Mouse (Mus musculus) liver, embryonic 18 days (tissue): ENCODE data around the gene Tmie. TPM values are rescaled to one million over a fixed set of nuclear protein-coding genes. Genes with fewer than 3 reads are reported as not detected.

Source experiments
- polyA plus RNA-seq: library from polyadenylated mRNA; depleted of rRNA; stranded (reverse); fragments of >200 nt; gene quantifications from 2 replicates; pipeline ENCODE4 v1.2.3, GENCODE M21; 2012; rRNA removed

Gene Tmie
- 4.0 and 4.3 TPM in 2 replicates for polyA plus RNA-seq

DNA sequence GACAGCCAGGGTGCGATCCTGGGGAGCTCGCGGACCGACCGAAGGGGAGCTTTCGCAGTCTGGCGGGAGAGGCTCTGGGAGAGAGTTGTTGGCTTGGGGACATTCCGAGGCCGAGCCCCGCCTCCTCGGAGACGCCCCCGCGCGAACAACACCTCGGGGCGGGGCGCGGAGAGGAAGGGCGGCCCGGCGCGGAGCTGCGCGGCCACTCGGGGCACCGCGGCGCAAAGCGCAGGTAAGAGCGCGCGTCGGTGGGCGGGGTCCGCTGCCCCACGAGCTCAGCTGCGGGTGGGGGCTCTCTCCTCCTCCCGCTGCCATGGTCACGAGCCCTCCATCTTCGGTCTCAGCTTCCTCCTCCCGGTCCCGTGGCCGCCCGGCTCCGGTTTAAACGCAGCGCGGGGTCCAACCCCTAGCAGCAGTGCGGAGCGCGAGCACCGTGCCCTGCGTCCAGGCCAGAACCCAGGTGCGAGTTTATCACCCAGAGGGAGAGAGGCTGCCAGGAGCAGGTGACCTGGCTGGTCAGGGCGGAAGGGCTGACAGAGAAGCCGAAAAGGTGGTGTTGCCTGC is at the start of gene Tmie:
Gene Tmie, minus strand, starts transcription at position 116 of the 564 bp plus-strand sequence.

DNA sequence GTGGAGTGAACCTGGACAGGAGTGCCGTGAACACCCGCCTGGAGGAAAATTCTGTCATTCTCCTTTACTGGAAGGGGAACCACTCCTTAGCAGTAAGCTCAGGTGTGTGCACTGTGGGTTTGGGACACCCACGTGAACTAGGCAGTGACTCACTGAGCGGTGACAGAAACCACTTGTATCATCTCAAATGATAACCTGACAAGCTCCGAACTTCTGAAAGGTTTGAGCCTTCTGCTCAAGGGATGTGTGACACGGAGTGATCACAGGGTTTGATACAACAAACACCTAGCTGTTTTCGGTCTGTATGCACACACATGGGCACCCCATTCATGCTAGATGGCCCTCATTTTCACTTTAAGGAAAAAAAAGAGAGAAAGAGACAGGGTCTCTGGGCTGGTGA is 36.9 kb upstream of the Tmie start, which contains the start of gene Fam240a:
Gene Fam240a, minus strand, starts transcription at position 76 of the 400 bp plus-strand sequence.

DNA sequence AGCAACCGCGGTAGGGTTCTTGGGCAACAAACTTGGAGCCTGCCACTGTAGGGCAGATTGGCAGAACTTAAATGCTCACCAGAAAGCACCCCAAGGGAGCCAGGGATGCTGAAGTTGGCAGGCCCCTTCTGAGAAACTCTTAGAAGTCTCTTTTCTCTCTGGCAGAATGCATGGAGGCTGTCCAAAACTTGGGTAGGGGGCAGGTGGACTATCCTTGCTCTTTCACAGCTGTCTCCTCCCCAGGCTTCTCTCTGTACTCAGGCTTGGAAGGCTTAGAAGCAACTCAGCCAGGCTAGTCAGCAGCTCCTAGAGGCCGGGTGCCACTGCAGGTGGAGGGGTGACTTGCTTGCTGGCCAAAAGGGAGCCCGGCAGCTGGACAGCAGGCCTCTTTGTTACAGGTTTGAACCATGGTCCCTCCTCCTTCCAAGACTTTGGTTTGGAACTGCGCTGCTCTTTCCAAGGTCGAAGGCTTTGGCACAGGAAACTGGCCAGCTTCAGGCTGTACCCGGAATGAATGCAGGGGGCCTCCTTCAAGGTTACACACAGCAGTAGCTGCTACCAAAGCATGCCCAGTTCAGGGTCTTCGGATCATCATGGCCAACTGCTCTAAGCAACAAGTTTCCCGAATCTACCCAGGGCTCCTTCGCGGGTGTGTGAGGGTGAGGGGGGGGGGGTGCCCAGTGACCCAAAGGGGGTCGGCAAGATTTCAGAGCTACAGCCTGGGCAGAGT is 557 bp downstream of the Tmie start, which contains the start of gene Als2cl:
Gene Als2cl, plus strand, starts transcription at position 680 of the 730 bp plus-strand sequence.

DNA sequence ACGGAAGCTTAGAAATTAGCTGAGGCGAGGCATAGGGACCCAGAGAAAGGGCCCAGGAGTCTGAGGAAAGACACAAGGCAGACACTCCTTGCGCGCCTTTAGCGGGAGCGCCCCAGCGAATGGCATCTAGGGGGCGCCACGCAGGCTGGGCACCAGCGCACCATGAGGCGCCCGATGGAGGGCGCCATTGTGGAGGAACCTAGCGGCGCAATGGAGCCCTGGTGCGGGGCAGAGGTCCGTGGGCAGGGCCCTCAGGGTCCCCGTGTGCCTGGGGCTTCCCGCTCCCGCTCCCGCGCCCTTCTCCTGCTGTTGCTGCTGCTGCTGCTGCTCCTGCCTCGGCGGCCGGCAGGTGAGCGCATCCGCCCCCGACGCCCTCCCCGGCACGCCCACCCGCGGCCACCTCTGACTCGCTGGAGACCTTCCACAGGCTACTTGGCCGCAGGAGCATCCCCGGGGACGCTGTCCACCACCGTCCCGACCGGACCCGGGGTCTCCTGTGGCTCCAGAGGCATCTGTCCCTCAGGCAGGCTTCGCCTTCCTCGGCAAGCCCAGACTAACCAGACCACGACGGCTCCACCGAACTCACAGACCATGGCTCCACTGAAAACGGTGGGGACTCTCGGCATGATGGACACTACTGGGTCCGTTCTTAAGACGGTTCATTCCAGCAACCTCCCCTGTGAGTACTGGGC is 22.0 kb downstream of the Tmie start, which contains the start of gene Prss50:
Gene Prss50, plus strand, starts transcription at position 187 of the 692 bp plus-strand sequence.

DNA sequence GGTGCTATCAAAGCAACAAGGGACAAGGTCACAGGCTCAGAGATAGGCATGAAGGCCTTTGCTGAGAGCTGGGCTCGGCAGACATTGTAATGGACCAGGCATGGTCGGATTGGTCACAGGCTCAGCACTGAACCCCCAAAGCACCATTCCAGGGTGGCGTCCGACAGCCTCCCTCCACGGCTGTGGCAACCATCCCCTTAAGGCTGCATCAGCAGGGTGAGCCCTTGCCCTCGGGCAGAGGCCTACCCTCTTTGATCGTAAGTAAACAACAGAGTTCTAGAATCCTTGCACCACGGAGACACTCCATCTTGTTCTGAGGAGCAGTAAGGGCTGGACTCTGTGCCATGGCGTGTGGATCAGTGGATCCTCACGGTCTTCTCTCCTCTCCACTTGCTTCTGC is 35.7 kb downstream of the Tmie start, which contains the start of gene Prss46:
Gene Prss46, plus strand, starts transcription at position 301 of the 400 bp plus-strand sequence.

DNA sequence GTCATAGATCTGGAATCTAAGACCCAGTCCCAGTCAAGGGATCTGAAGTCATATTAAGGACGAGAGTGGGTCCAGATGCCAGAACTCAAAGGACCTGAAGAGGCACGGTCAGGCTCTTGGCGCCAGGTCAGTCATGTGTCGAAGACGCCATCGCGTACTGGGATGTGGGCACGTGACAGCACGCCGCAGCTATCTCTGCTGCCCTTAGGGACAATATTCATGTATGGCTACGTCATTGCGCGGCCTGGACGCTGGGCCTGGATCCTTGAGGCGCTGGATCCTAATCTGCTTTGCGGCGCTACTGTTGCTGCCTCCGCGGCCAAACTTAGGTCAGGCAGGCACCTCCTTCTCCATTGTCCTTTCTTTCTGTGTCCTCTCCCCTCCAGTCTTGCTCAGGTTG is 45.5 kb downstream of the Tmie start, which contains the start of gene Prss45:
Gene Prss45, plus strand, starts transcription at position 178 of the 400 bp plus-strand sequence.

DNA sequence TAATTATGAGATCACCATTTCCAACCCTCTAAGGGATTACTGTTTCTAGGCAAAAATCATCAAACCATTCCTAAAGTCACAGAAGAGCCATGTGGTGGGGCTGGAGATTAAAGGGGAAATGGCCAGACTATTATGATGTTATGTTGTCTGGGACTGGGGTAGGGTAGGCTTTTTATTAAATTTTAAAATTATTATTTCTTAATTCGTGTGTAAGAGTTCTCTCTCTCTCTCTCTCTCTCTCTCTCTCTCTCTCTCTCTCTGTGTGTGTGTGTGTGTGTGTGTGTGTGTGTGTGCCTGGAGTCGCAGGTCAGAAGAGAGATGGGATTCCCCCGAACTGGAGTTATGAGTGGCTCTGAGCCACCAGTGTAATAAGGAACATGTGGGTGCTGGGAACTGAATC is 53.5 kb downstream of the Tmie start, which contains the start of gene Prss43:
Gene Prss43, plus strand, starts transcription at position 301 of the 400 bp plus-strand sequence.

Other genes starting within 250 kb of the Tmie start
- gene Nbeal2, start 226.0 kb downstream of the Tmie start, polyA plus RNA-seq: 6.3 and 7.9 TPM in 2 replicates
- 59.7 and 60.4 TPM in 2 replicates for gene Ccdc12, start 223.6 kb downstream of the Tmie start, polyA plus RNA-seq
- gene Myl3, start 138.3 kb downstream of the Tmie start, polyA plus RNA-seq: 0.08 TPM in 1 of 2 replicates, not detected in the other
- 2.5 and 3.2 TPM in 2 replicates for gene Pth1r, start 133.0 kb downstream of the Tmie start, polyA plus RNA-seq
- not detected in 2 replicates for gene Prss42, start 81.9 kb downstream of the Tmie start, polyA plus RNA-seq
- not detected in 2 replicates for gene Prss44, start 66.1 kb downstream of the Tmie start, polyA plus RNA-seq
- not detected in 2 replicates for gene Prss43, start 53.4 kb downstream of the Tmie start, polyA plus RNA-seq
- 0.03 TPM in 1 of 2 replicates, not detected in the other for gene Prss45, start 45.5 kb downstream of the Tmie start, polyA plus RNA-seq
- not detected in 2 replicates for gene Prss46, start 35.6 kb downstream of the Tmie start, polyA plus RNA-seq
- gene Prss50, start 22.1 kb downstream of the Tmie start, polyA plus RNA-seq: 1.5 and 1.6 TPM in 2 replicates
- 5.9 and 6.7 TPM in 2 replicates for gene Als2cl, start 243 bp downstream of the Tmie start, polyA plus RNA-seq
- gene Fam240a, start 36.7 kb upstream of the Tmie start, polyA plus RNA-seq: not detected in 2 replicates
- gene Tdgf1, start 66.0 kb upstream of the Tmie start, polyA plus RNA-seq: 0.02 TPM in 1 of 2 replicates, not detected in the other
- 0.05 and 0.10 TPM in 2 replicates for gene Lrrc2, start 71.4 kb upstream of the Tmie start, polyA plus RNA-seq
- 39.5 and 40.2 TPM in 2 replicates for gene Rtp3, start 110.5 kb upstream of the Tmie start, polyA plus RNA-seq
- 108 and 154 TPM in 2 replicates for gene Ltf, start 139.2 kb upstream of the Tmie start, polyA plus RNA-seq
- 5.9 and 7.2 TPM in 2 replicates for gene Ccrl2, start 177.4 kb upstream of the Tmie start, polyA plus RNA-seq
- gene Lrrfip2, start 237.5 kb upstream of the Tmie start, polyA plus RNA-seq: 14.7 and 16.1 TPM in 2 replicates